Mouse (Mus musculus) forebrain, embryonic 11.5 days (tissue): ENCODE data around the gene Ptpn20. TPM values are rescaled to one million over a fixed set of nuclear protein-coding genes. Genes with fewer than 3 reads are reported as not detected.
A peak's percentile ranks its signal among the peaks of the same experiment; 100 is the strongest.

Experiments
- ATAC-seq: fragments of 200-750 bp; cut with Nextera tagmentation; replicated peaks from 2 replicates; pipeline ENCODE4 v1.8.0; 2017; ENCODE audit warnings: moderate TSS enrichment; ENCODE audit not compliant: low FRiP score
- DNase-seq: peaks from one replicate; pipeline ENCODE4 v3.0.0-alpha.2; 2017; ENCODE audit warnings: low spot score
- H3K27ac ChIP-seq: fragments of 300-500 bp; sonication (generic); 2 replicates; pipeline ENCODE4 v1.5.1; 2014; ENCODE audit warnings: low read depth, low read length
- H3K27me3 ChIP-seq: fragments of 300-500 bp; sonication (generic); 2 replicates; pipeline ENCODE4 v1.6.1; 2014; ENCODE audit warnings: mild to moderate bottlenecking, low read length, mixed read lengths; ENCODE audit not compliant: control insufficient read depth, insufficient read depth
- H3K36me3 ChIP-seq: fragments of 300-500 bp; sonication (generic); 2 replicates; pipeline ENCODE4 v1.6.1; 2014; ENCODE audit warnings: mild to moderate bottlenecking, low read length, moderate library complexity, mixed read lengths; ENCODE audit not compliant: control insufficient read depth, insufficient read depth
- H3K4me1 ChIP-seq: fragments of 300-500 bp; sonication (generic); replicated peaks from 2 replicates; pipeline ENCODE4 v1.6.1; 2014; ENCODE audit warnings: low read length, mixed read lengths; ENCODE audit not compliant: control insufficient read depth, insufficient read depth
- H3K4me2 ChIP-seq: fragments of 300-500 bp; sonication (generic); 2 replicates; pipeline ENCODE4 v1.6.1; 2014; ENCODE audit warnings: low read depth, mild to moderate bottlenecking, low read length, moderate library complexity, mixed read lengths; ENCODE audit not compliant: severe bottlenecking
- H3K4me3 ChIP-seq: fragments of 300-500 bp; sonication (generic); 2 replicates; pipeline ENCODE4 v1.5.1; 2014; ENCODE audit warnings: low read depth, low read length
- H3K9ac ChIP-seq: fragments of 300-500 bp; sonication (generic); 2 replicates; pipeline ENCODE4 v1.6.1; 2014; ENCODE audit warnings: low read length
- H3K9me3 ChIP-seq: fragments of 300-500 bp; sonication (generic); 2 replicates; pipeline ENCODE4 v1.6.1; 2016; ENCODE audit warnings: low read length, mixed read lengths; ENCODE audit not compliant: control insufficient read depth
- WGBS: fragments of 180-500 bp; shearing (Covaris S2); extraction: QIAGEN DNeasy Blood & Tissue Kit; methylation state at CpG from one replicate; pipeline ENCODE4 v1.1.7; 2014; 5-methylcytosine and 5-hydroxymethylcytosine counted together
- polyA plus RNA-seq: library from polyadenylated mRNA; unstranded; fragments of >200 nt; fragmentation: Nextera tagmentation; extraction: Ambion mirVana; gene quantifications from 2 replicates; pipeline ENCODE4 v1.2.1, GENCODE M21; 2014

Ptpn20 gene
- 0.19 TPM in 1 of 2 replicates, not detected in the other for polyA plus RNA-seq

- Histone ChIP-seq H3K36me3 (no peaks in the 10 kb centered on the region), H3K4me3 (no peak within 1 kb of the TSS), H3K27me3 (no peaks in the 10 kb centered on the region), H3K27ac (no peak within 1 kb of the TSS), H3K9me3 (no peaks in the 10 kb centered on the region), H3K4me1 (no peaks in the 10 kb centered on the region), H3K4me2 (no peak within 1 kb of the TSS), H3K9ac (no peak within 1 kb of the TSS)
- DNase-seq (peak; percentile 49), ATAC-seq (no peak)
- 63% methylated on average over 14 of the region's 14 CpGs for WGBS
Observed at GRCm38 (mm10) chr14:33588951-33589350, at the start of gene Ptpn20. Gene Ptpn20 (plus strand): TSS chr14:33589207.

- no peak overlapping the region for H3K9ac ChIP-seq
- no peaks in the 10 kb centered on the region for H3K9me3 ChIP-seq
- H3K4me1 ChIP-seq = no peaks in the 10 kb centered on the region
- no peak overlapping the region for H3K4me2 ChIP-seq
- DNase-seq (no peak), ATAC-seq (no peak)
- no peak overlapping the region for H3K4me3 ChIP-seq
- no peaks in the 10 kb centered on the region for H3K27me3 ChIP-seq
- no peak overlapping the region for H3K27ac ChIP-seq
- 91% methylated on average over 7 of the region's 7 CpGs for WGBS
- H3K36me3 ChIP-seq = no peaks in the 10 kb centered on the region
Observed at GRCm38 (mm10) chr14:33539559-33540167, 49.3 kb upstream of the Ptpn20 start.

DNA sequence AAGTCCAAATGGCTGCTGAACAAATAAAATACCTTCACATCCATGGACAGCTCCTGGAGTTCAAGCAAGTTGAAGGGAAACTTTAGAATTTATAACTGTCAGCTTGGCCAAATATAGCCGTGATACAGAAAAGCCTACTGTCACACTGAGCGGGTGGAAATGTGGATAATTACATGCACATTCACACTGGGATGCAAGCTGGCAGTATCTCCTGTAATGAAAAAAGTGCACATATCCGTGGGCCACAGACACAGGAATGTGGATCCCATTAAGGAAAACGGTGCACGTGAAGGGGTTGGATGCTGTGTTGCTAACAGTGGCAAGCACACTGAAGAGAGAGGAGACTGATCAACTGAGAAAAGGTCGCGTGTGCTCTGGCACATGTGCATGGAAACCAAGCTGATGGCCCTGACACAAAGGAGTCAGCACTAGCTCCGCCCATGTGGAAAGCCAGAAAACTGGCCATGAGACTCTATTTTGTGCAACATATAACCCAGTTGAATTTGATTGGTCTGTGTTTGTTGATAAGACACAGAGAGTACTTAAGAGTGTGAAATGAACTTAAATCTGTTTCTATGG lies 43.4 kb upstream of the Ptpn20 start:
- Histone ChIP-seq H3K9ac (no peak overlapping the region), H3K9me3 (no peaks in the 10 kb centered on the region), H3K4me1 (no peaks in the 10 kb centered on the region), H3K27ac (no peak overlapping the region), H3K36me3 (no peaks in the 10 kb centered on the region), H3K27me3 (no peaks in the 10 kb centered on the region), H3K4me2 (no peak overlapping the region), H3K4me3 (no peak overlapping the region)
- WGBS = 86% methylated on average over 8 of the region's 8 CpGs
- no peak for ATAC-seq
- no peak for DNase-seq

DNA sequence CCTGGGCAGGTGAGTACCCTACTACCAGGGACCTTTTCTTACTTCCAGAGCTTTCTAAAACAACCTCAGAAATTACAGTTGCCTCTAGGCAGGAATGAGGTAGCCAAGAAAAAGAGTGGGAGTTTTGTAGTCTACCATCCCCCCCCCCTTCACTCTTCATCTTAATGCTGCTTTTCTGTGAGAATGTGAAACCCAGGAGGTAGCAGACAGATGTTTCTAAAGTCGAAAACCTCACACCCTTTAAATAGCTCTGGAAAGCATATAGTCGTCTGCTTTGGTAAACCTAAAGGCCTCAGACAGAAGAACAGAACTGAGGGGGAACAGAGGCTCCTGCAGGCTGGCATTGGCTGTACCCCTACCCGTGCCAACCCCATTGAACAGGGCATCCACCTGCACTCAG lies 40.4 kb upstream of the Ptpn20 start:
- ATAC-seq (no peak), DNase-seq (no peak)
- H3K4me3 ChIP-seq = no peak overlapping the region
- no peak overlapping the region for H3K9ac ChIP-seq
- no peaks in the 10 kb centered on the region for H3K4me1 ChIP-seq
- WGBS = 67% methylated on average over 3 of the region's 3 CpGs
- H3K27ac ChIP-seq = no peak overlapping the region
- no peak overlapping the region for H3K4me2 ChIP-seq
- H3K36me3 ChIP-seq = no peaks in the 10 kb centered on the region
- H3K27me3 ChIP-seq = no peaks in the 10 kb centered on the region
- no peaks in the 10 kb centered on the region for H3K9me3 ChIP-seq

DNA sequence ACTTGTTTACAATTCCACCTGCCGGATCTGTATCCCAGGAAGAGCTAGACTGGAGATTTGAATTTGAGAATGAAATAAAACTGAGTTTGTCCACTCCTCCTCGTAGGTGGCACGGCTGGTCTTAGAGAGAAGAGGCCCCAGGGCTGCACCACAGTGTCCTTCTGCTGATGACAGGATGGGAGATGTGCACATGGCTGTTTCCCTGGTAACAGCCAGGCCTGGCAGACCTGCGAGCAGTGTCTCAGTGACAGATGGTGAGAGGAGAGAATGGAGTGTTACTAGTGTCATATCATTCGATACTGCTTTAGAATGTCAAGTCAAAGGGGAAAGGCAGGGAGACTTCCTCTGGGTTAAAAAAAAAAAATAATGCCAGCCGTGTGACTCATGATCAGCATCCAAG lies 39.2 kb upstream of the Ptpn20 start:
- 74% methylated on average over 6 of the region's 6 CpGs for WGBS
- Histone ChIP-seq H3K36me3 (no peaks in the 10 kb centered on the region), H3K9me3 (no peaks in the 10 kb centered on the region), H3K4me3 (no peak overlapping the region), H3K27me3 (no peaks in the 10 kb centered on the region), H3K4me1 (no peaks in the 10 kb centered on the region), H3K27ac (no peak overlapping the region), H3K4me2 (no peak overlapping the region), H3K9ac (no peak overlapping the region)
- DNase-seq (no peak), ATAC-seq (no peak)

GRCm38 (mm10) chr14:33570737-33571136 lies 18.3 kb upstream of the Ptpn20 start:
- DNase-seq (no peak), ATAC-seq (no peak)
- Histone ChIP-seq H3K9ac (no peak overlapping the region), H3K4me1 (no peaks in the 10 kb centered on the region; the same call in 1 of the 2 replicates), H3K27me3 (no peaks in the 10 kb centered on the region), H3K36me3 (no peaks in the 10 kb centered on the region), H3K27ac (no peak overlapping the region), H3K4me2 (no peak overlapping the region), H3K9me3 (no peaks in the 10 kb centered on the region), H3K4me3 (no peak overlapping the region)
- 33% methylated on average over 6 of the region's 6 CpGs for WGBS

DNA sequence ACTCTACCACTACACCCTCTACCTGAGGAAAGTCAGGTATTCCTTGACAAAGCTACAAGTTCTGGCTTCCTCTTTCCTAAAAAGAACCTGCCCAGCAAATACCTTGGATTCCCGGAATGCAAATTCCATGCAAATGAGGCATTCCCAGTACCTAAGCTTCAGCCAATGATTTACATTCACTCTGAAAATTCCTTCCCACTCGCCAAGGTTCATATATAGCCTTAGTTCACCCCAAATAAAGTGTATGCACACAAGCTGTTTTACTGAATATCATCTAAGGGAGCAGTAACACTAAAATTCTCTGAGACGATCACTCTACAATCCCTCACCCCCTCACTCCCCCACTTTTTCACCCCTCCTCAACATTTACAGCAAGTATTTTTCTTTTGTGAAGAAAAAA lies 15.4 kb upstream of the Ptpn20 start:
- ATAC-seq (no peak), DNase-seq (no peak)
- Histone ChIP-seq H3K27ac (no peak overlapping the region), H3K4me3 (no peak overlapping the region), H3K36me3 (no peaks in the 10 kb centered on the region), H3K4me1 (no peaks in the 10 kb centered on the region; the same call in 1 of the 2 replicates), H3K9me3 (no peaks in the 10 kb centered on the region), H3K4me2 (no peak overlapping the region), H3K27me3 (no peaks in the 10 kb centered on the region), H3K9ac (no peak overlapping the region)
- WGBS = 69% methylated on average over 3 of the region's 3 CpGs

- DNase-seq (no peak), ATAC-seq (no peak)
- no peak overlapping the region for H3K27ac ChIP-seq
- H3K9ac ChIP-seq = no peak overlapping the region
- H3K36me3 ChIP-seq = no peaks in the 10 kb centered on the region
- H3K27me3 ChIP-seq = no peaks in the 10 kb centered on the region
- no peak overlapping the region for H3K4me3 ChIP-seq
- H3K9me3 ChIP-seq = no peaks in the 10 kb centered on the region
- 71% methylated on average over 7 of the region's 7 CpGs for WGBS
- H3K4me1 ChIP-seq = no peaks in the 10 kb centered on the region
- no peak overlapping the region for H3K4me2 ChIP-seq
Observed at GRCm38 (mm10) chr14:33579771-33580484, 9.1 kb upstream of the Ptpn20 start.
